Mouse (Mus musculus) G1E (cell line): ENCODE results near the gene Sms.

Experiments
- CTCF ChIP-seq: IDR thresholded peaks from 2 replicates; pipeline ENCODE4 v1.5.1; 2012; ENCODE audit warnings: low read depth, low read length, inconsistent platforms, mixed read lengths
- GATA1 ChIP-seq: IDR thresholded peaks from 2 replicates; pipeline ENCODE4 v1.6.1; 2012; ENCODE audit warnings: borderline replicate concordance, low read length, inconsistent platforms, mixed read lengths
- GATA2 ChIP-seq: IDR thresholded peaks from 2 replicates; pipeline ENCODE4 v1.6.1; 2012; ENCODE audit warnings: low read depth, low read length, inconsistent platforms, borderline replicate concordance
- TAL1 ChIP-seq: conservative IDR thresholded peaks from 2 replicates; pipeline ENCODE4 v1.6.1; 2012; ENCODE audit warnings: low read depth, low read length, inconsistent platforms, mixed read lengths

GRCm38 (mm10) chrX:157471711-157472660, 20.1 kb downstream of the Sms start:
- TF ChIP-seq CTCF (no peak), GATA1 (no peak), TAL1 (no peak), GATA2 (no peak)
